Mouse (Mus musculus) cerebellum, adult 2 months (tissue): ENCODE measurements around the gene Pheta2. TPM values are rescaled to one million over a fixed set of nuclear protein-coding genes. Genes with fewer than 3 reads are reported as not detected.

ENCODE experiments used
- DNase-seq, 2 experiments: peaks; one replicate each; pipeline ENCODE4 v3.0.0; 2021
- H3K27ac ChIP-seq: fragments of 200-500 bp; 2 replicates; pipeline ENCODE4 v1.5.1; 2012; ENCODE audit warnings: low read length, control low read depth, inconsistent platforms; ENCODE audit not compliant: insufficient read depth
- H3K27me3 ChIP-seq: fragments of 200-500 bp; 2 replicates; pipeline ENCODE4 v1.6.1; 2012; ENCODE audit warnings: inconsistent platforms, mild to moderate bottlenecking, low read length, moderate library complexity; ENCODE audit not compliant: control insufficient read depth, insufficient read depth
- H3K4me1 ChIP-seq: fragments of 200-500 bp; 2 replicates; pipeline ENCODE4 v1.6.1; 2011; ENCODE audit warnings: low read length; ENCODE audit not compliant: control insufficient read depth, insufficient read depth
- H3K4me3 ChIP-seq: fragments of 200-500 bp; replicated peaks from 2 replicates; pipeline ENCODE3; 2011; ENCODE audit warnings: mild to moderate bottlenecking, low read depth, low read length, control low read depth; ENCODE audit not compliant: insufficient read depth
- CTCF ChIP-seq: fragments of 200-500 bp; IDR thresholded peaks from 2 replicates; pipeline ENCODE4 v1.5.1; 2011; ENCODE audit warnings: low read depth, mild to moderate bottlenecking, control low read depth, low read length, moderate library complexity, borderline replicate concordance; ENCODE audit not compliant: insufficient read depth
- POLR2A ChIP-seq: fragments of 200-500 bp; IDR thresholded peaks from 2 replicates; pipeline ENCODE4 v1.6.1; 2011; ENCODE audit warnings: low read length, control low read depth, borderline replicate concordance; ENCODE audit not compliant: insufficient read depth
- WGBS: fragments of 180-500 bp; shearing (Covaris S2); methylation state at CpG from one replicate; pipeline ENCODE4 v1.1.7; 2018; 5-methylcytosine and 5-hydroxymethylcytosine counted together
- polyA plus RNA-seq: library from polyadenylated mRNA; depleted of rRNA; stranded (reverse); fragments of >200 nt; gene quantifications from 2 replicates; pipeline ENCODE4 v1.2.3, GENCODE M21; 2012

Gene Pheta2
- polyA plus RNA-seq, 1 experiment = 0.13 TPM

DNA sequence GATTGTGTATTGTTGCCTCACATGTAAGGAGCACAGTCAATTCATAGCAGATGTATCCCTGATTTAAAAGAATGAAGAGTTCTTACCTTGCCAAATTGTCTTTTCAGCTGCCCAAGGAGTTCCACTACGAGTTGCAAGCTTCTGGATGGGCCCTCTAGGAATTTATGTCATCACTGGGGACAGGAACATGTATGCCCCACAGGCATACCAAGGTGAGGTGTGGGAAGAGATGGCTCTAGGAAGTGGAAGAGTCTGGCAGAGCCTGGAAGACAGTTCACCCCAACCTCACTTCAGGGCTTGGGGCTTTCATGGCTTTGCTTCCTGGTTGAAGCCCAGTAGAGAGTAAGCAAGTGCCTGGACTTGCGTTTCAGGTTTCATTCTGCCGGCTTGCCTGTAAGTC lies 30.3 kb upstream of the Pheta2 start:
- no peak overlapping the region for H3K4me3 ChIP-seq
- no peaks in the 10 kb centered on the region for H3K4me1 ChIP-seq
- no peak for TF ChIP-seq POLR2A
- no peak for TF ChIP-seq CTCF
- WGBS = 79% methylated on average over 3 of the region's 3 CpGs
- no peaks in the 10 kb centered on the region; the same call in 1 of the 2 replicates for H3K27me3 ChIP-seq
- DNase-seq = no peak
- no peak overlapping the region for H3K27ac ChIP-seq

DNA sequence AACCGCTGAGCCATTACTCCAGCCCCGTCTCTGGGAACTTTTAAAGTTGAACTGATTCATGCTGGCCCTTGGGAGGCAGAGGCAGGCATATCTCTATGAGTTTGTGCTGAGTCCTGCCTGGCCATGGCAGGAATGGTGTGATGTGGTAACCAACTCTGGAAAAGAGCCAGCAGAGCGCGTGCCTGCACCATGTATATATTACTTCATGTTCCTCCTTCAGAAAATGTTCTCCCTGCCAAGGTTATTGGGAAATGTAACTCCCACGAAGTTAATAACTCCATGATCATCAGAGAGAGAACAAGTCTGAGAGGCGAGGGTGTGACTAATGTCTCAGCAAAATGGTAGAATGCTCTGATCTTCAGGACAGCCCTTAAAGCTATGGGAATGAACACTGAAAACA lies 20.9 kb upstream of the Pheta2 start:
- 86% methylated on average over 6 of the region's 6 CpGs for WGBS
- peaks cover 5% of the 10 kb centered on the region for H3K4me1 ChIP-seq
- TF ChIP-seq CTCF = no peak
- no peak for DNase-seq
- no peaks in the 10 kb centered on the region; the same call in 1 of the 2 replicates for H3K27me3 ChIP-seq
- H3K4me3 ChIP-seq = no peak overlapping the region
- no peak overlapping the region for H3K27ac ChIP-seq

DNA sequence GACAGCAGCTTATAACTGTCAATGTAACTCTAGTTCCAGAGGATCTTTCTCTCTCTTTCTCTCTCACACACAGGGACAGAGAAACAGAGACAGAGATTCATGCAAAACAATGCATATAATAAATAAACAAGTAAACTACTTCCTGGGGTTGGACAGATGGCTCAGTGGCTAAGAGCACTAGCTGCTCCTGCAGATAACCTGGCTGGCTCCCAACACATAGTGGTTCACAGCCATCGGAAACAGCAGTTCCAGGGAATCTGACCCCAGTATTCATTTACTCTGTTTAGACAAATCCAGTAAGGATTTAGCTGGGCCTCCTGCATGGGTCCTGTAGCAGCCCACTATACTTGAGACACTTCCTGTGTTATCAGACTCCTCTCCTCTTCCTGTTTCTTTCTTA lies 19.1 kb upstream of the Pheta2 start:
- no peak overlapping the region for H3K4me3 ChIP-seq
- DNase-seq = no peak
- H3K27ac ChIP-seq = no peak overlapping the region
- no peaks in the 10 kb centered on the region; the same call in 1 of the 2 replicates for H3K27me3 ChIP-seq
- peaks cover 5% of the 10 kb centered on the region for H3K4me1 ChIP-seq
- TF ChIP-seq POLR2A (no peak), CTCF (no peak)
- WGBS = 0% methylated on average over 1 of the region's 1 CpGs

DNA sequence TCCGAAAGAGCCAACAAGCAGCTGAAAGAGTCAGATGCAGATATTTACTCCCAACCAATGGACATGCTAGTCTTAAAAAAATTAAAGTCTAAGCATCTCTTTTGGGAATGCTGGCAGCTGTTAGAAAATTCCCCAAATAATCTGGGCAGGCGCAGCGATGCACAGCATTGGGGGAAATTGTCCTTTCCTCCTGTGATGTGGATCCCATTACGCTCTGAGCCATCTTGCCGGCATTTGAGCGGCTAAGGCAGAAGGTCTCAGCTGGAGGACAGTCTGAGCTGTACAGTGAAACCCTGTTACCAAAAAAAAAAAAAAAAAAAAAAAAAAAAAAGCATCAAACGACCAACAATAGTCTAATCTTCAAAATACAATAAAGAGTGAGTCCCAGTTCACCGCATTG lies 16.5 kb upstream of the Pheta2 start:
- Histone ChIP-seq H3K4me3 (no peak overlapping the region), H3K27ac (no peak overlapping the region), H3K4me1 (peaks cover 5% of the 10 kb centered on the region), H3K27me3 (no peaks in the 10 kb centered on the region; the same call in 1 of the 2 replicates)
- 80% methylated on average over 8 of the region's 8 CpGs for WGBS
- no peak for DNase-seq
- TF ChIP-seq POLR2A (no peak), CTCF (no peak)

DNA sequence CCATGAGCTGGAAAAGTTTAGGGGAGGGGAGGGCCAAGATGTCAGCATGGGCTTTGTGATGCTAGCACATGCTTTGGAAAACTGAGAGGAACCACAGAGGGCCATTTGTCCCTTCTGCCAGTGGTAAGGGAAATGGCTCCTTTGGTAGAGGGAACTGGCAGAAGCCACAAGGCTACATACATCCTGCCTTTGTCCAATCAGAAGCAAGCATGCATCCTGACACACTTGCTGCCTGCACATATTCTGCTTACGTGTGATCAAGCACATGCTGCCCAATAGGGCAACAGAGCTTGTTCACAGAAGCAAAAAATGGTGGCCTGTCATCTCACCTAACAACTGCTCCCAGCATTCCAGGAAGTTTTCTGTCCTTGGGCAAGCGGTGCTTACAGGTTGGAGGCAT lies 13.4 kb upstream of the Pheta2 start:
- H3K4me1 ChIP-seq = no peaks in the 10 kb centered on the region
- H3K27ac ChIP-seq = no peak overlapping the region
- TF ChIP-seq POLR2A (no peak), CTCF (no peak)
- H3K27me3 ChIP-seq = no peaks in the 10 kb centered on the region; the same call in 1 of the 2 replicates
- no peak for DNase-seq
- 80% methylated on average over 2 of the region's 2 CpGs for whole genome bisulfite sequencing
- no peak overlapping the region for H3K4me3 ChIP-seq

DNA sequence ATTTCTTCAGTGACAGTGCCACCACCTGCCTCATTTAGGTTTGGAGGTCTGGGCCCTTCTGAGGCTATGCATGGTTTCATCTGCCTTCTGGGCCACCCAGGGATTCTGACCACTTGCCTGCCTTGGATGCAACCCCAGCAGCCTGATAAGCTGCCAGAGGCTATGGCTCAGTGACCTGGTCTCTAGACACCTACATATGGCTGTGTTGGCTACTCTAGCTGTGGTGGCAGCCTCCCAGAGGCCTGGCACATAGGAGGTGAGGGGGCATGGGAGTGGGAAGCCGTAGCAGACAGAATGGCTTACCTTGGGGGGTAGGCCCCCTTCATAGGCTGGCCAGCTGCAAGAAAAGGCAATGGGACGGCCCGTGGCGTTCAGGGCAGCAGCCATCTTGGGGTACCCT lies 3.5 kb upstream of the Pheta2 start:
- no peak overlapping the region for H3K4me3 ChIP-seq
- H3K27ac ChIP-seq = no peak overlapping the region
- TF ChIP-seq POLR2A (no peak), CTCF (no peak)
- 64% methylated on average over 4 of the region's 4 CpGs for WGBS
- DNase-seq = peak; percentile 62 to 74
- peaks cover 17% of the 10 kb centered on the region for H3K4me1 ChIP-seq
- no peaks in the 10 kb centered on the region for H3K27me3 ChIP-seq

DNA sequence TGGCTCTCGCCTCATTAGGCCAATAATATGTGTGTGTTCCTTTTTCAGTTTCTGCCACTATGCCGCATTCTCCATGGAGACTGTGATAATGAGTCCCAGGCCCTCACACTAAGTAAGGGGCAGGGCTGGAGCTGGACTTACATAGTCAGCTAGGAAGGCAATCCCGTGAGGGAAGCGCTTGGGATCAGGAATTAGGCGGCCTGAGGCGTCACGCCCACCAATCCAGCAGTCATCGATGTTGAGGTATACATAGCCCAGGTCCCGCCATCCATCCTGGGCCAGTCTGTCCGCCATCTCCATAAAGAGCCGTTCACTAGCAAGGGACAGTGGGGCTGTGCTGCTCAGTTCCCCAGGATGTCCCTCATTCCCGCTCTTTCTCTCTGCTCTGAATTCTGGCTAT lies 2.1 kb upstream of the Pheta2 start:
- no peak for DNase-seq
- no peak overlapping the region for H3K27ac ChIP-seq
- TF ChIP-seq POLR2A = no peak
- no peak for TF ChIP-seq CTCF
- H3K4me3 ChIP-seq = no peak overlapping the region
- H3K27me3 ChIP-seq = no peaks in the 10 kb centered on the region
- 86% methylated on average over 12 of the region's 12 CpGs for WGBS
- peaks cover 17% of the 10 kb centered on the region for H3K4me1 ChIP-seq

DNA sequence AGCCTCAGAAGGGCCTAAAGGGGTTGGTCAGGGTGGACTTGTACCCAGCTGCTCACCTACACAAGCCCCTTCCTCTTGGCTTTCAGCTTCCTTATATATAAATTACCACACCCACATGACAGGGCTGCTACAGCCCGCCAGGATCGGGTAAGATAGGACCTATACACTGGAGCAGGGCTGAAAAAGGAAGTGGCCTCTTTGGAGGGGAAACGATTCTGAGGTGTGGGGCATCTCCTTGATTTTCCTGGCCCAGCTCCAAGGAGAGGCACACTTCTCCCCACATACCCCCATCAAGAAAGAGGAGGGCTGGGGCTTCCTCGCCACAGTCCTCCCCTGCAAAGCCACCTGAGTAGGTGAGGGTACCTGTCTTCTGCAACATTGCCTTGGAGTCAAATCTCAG lies 867 bp upstream of the Pheta2 start:
- 31% methylated on average over 4 of the region's 4 CpGs for WGBS

More for the DNA sequence above, 867 bp upstream of the Pheta2 start:
- no peak for DNase-seq
- H3K4me1 ChIP-seq = peaks cover 17% of the 10 kb centered on the region
- peak overlapping the region; percentile 80 for H3K4me3 ChIP-seq
- TF ChIP-seq POLR2A (no peak), CTCF (no peak)
- no peaks in the 10 kb centered on the region for H3K27me3 ChIP-seq
- no peak overlapping the region for H3K27ac ChIP-seq
